Mouse (Mus musculus): ENCODE measurements around the gene Prtn3.

- TF ChIP-seq POLR2A (IDR thresholded peaks at IDR 0.05; ENCODE audit: borderline replicate concordance, low read depth, low read length) (no peak), CTCF (IDR thresholded peaks at IDR 0.05; ENCODE audit: low read depth, low read length) (no peak)
These were observed 34.2 kb upstream of the Prtn3 start for GRCm38 (mm10) chr10:79840091-79840490.
